Mouse (Mus musculus): ENCODE measurements around the gene Gle1.

Gle1 gene

DNA sequence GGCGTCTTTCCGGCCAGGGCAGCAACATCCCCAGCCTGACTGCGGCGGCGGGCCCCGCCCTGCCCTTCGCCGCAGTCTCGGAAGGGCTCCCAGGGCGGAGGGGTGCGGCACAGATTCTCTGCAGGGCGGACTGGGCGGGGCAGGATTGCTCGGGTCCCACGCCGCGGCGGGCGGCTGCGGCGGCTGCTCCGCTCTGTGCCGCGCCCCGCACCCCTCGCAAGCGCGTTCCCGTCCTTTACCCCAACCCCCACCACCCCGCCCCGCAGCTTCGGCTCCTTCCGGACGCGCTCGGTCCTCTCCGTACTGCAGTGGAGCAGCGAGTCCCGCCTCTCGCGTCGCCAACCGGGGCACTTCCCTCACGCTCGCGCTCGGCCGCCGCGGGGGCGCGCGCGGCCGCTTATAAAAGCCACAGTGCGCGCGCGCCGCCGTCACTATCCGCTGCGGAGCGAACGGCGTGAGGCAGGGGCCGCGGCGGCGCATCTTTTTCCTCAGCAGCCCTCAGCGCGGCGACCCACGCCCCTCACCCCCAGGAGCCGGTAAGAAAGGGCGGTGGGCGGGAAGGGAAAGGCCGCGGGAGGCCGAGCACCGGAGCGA lies 30.1 kb downstream of the Gle1 start, which contains the start of gene Sptan1:
Sptan1 (plus strand) TSS at position 311 of the 594 bp plus-strand sequence.
- DNase-seq: peak; percentile 95

DNA sequence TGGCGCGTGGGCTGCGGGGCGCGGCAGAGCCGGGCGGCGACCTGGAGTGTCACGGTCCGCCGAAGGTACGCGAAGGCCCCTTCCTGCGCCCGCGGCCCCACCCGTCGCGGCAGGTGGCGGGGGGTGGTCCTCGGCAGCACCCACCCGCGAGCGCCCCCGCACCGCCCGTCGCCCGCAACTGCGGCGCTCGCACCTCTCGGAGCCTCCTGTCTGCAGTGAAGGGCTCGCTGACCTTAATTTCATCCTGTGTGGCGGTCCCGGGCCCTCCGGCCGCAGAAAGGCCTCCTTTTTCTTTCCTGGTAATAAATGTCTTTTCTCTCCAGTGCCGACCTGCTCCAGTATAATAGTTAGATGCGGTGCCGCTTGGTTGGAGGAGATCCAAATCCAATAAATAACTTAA lies 30.7 kb downstream of the Gle1 start:
- no peak for DNase-seq

DNA sequence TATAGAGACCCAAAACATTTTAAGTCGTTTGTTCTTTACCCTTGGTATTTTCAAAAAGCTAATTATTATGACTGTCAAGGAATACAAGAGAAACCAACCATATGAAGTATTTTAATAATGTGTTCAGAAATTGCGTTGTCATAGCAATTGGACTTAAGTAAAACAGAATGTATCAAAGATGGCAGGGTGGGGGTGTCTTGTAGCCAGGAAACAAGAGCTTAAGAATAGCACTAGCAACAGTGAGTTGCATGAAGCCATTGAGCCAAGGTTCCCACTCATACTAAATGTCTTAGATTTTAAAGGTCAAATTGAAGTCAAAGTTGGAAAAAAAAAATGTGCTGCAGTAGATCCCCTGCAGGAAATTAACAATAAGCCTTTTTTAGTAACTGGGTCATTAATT lies 31.6 kb downstream of the Gle1 start:
- DNase-seq: no peak

DNA sequence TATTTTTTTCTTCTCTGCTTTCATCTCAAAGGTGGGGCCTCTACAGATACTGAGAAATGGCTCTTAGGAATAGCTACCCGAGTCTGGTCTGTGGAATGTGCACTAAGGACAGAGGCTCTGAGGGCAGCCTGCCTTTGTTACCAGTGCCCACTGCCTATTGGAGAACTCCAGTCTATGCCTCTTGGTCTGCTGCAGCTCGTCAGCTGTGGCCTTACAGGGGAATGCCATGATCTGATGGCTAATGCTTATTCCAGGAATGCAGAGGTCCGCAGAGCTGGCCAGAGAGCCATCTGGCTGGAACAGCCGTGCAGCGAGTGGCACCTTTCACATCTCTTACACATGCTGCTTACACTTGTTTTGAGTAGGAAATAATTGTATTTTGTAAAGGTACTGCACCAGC lies 32.5 kb downstream of the Gle1 start:
- no peak for DNase-seq

DNA sequence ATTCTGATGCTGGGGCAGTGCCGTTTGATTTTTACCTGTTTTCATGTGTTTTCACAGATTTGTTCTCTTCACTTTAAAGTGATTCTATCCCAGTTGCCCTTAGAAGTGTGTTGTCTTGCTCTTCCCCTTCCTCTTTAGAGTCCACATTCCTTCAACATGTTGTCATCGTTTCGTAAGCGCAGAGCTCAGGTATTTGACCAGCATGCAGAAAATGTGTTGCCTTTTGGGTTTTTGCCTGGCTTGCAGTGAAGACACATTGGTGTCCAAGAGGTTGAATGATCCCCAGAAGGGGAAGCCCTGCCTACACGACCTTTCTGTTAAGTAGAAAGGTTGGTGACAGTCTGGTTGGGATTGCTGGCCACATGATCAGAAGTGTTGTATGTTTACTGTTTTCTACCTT lies 33.4 kb downstream of the Gle1 start:
- no peak for DNase-seq

DNA sequence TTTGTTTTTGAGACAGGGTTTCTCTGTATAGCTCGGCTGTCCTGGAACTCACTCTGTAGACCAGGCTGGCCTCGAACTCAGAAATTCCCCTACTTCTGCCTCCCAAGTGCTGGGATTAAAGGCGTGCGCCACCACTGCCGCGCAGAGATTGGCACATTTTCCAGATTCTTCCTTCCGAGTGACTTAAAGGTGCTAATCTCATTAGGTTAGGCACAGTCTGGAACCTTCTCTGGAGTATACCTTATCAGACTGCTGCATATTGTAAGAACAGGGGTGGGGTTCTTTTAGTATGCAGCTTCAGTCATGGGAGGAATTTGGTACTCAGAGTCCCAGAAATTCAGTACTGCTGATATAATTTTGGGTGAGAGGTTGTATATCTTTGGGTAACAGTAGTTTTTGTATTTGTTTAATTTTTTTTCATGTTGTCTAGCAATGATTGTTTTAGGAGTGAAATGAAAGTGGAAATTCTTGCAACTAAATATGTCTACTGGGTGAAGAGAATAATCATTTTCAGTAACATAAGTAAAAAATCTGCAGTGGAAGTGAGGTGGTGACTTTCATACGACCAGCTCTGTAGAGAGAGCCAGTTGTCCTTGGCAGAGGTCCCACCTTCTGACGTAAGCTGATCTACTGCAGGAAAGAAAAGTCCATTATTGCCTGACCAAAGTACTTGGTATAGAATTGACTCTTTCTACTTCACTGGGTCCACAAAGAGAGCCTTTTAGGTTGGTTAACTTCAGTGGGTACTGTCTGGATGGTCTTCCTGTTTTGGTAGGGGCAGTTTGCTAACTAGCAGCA lies 36.8 kb downstream of the Gle1 start:
- DNase-seq: peak; percentile 63

DNA sequence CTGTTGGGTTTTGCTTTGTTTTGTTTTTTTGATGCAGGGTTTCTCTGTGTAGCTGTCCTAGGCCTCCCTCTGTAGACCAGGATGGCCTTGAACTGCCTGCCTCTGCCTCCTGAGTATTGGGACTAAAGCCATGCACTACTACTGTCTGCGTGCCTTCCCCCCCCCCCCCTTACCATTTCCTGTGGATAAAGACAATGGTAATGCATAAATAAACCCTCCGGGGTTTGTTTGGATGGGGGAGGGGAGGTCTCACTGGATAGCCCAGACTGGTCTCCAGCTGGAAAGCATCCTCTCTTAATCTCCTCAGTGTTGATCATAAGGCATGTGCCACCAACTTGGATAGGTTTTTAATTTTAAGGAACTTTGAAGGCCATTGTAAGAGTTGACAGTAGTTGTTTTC lies 38.3 kb downstream of the Gle1 start:
- no peak for DNase-seq

DNA sequence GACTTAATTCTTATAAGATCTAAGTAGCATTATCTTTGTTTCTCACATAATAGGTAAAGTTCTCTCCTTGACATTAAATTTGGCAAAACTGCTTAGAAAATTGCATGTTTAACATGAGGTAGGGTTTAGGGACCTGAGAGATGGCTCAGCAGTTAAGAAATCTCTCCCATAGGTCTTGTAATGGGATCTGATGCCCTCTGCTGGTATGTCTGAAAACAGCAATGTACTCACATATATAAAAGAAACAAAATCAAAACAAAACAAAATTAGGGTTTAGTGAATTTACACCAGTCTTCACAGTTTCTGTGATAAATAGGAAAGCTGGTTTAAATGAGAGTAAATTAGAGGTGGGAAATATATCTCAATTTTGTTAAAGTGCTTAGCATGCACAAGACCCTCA lies 42.1 kb downstream of the Gle1 start:
- DNase-seq: no peak

DNA sequence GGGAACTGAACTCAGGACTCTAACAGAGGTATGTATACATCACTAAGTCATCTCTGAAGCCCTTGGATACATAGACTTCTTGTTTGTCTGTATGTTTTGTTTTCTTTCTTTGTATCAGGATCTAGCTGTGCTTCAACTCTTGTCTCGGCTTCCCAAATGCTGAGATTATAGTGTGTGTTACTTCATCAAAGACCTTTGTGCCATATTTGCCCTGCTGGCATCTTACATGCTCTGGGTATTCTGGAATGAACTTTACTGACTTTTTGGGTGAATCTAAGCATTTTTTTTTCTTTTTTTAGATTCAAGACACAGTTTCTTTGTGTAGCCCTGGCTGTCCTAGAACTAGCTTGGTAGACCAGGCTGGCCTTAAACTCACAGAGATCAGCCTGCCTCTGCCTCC lies 45.4 kb downstream of the Gle1 start:
- DNase-seq: no peak

DNA sequence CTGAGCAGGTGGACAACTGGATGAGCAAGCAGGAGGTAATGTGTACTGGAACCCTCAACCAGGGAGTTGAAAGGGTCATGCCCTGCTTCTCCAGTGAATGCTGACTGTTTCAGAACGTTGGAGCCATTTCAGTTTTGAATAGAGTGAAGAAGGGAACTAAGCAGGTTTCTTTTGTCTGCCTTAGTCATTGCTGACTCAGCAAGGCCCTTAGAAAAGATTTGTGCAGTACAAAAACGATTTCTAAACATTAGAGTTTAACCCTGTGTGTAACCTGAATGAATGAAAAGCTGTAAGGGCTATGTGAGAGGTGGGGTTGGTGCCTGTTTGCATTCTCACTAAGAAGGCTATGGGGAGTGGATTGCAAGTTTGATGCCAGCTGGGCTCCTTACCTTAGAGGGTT lies 56.7 kb downstream of the Gle1 start:
- DNase-seq: no peak

DNA sequence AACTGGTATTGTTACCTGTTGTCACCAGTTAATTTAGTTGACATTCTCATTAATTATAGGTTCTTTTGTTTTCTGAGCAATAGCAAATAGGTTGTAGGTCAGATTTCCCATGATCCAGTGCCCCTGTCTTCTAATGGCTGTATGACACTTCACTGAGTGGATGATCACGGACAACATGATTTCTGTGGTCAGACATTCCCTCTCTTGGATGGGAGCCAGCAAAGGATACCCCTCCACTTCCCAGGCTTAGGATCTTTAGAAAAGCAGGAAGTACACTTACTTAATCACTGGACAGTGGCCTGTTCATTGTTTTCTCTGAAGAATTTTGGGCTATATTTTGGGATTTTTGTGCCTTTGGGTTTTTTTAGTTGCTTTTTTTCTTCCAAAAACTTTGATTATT lies 73.9 kb downstream of the Gle1 start:
- DNase-seq: no peak
